Comparison of ENCODE assay signal across 36 mouse cellular contexts in genomic region chr6:142741763-142742162, GRCm38 (mm10). TPM values are rescaled to one million over a fixed set of nuclear protein-coding genes. Genes with fewer than 3 reads are reported as not detected.
"Had no signal": no experiment of that assay in that cellular context is flagged by ENCODE, and none has a peak within 500 bp of the region (broad histone marks: within the 10 kb centered on the region; RNA-seq: fewer than 3 reads in every experiment).

No protein-coding gene starts in this region.

- H3K27me3 ChIP-seq: heart, embryonic 12.5 days; heart, embryonic 13.5 days; heart, embryonic 15.5 days; hindbrain, embryonic 12.5 days; hindbrain, embryonic 13.5 days; hindbrain, embryonic 15.5 days; intestine, embryonic 15.5 days; kidney, embryonic 15.5 days had no signal

- H3K36me3 ChIP-seq: heart, embryonic 12.5 days; heart, embryonic 13.5 days; heart, embryonic 15.5 days; hindbrain, embryonic 10.5 days; hindbrain, embryonic 12.5 days; hindbrain, embryonic 13.5 days; hindbrain, embryonic 15.5 days; intestine, embryonic 15.5 days; kidney, embryonic 15.5 days had no signal

- H3K4me2 ChIP-seq: heart, embryonic 11.5 days; heart, embryonic 12.5 days; heart, embryonic 13.5 days; heart, embryonic 15.5 days; hindbrain, embryonic 12.5 days; hindbrain, embryonic 13.5 days; hindbrain, embryonic 14.5 days; hindbrain, embryonic 15.5 days; intestine, embryonic 15.5 days; kidney, embryonic 15.5 days had no signal

- ATAC-seq: hindbrain, embryonic 16.5 days; hindbrain, postnatal 0 days; inflammation-experienced regulatory T-cells, adult 6 months; intestine, embryonic 15.5 days; intestine, embryonic 16.5 days; intestine, postnatal 0 days had no signal

- H3K27ac ChIP-seq: heart, embryonic 13.5 days; heart, embryonic 15.5 days; hindbrain, embryonic 10.5 days; hindbrain, embryonic 12.5 days; hindbrain, embryonic 13.5 days; hindbrain, embryonic 14.5 days; hindbrain, embryonic 15.5 days; hindbrain, postnatal 0 days; intestine, embryonic 15.5 days; kidney, embryonic 15.5 days; kidney, postnatal 0 days; layer of hippocampus, adult 2 months; left cerebral cortex, adult 2 months had no signal

- H3K4me3 ChIP-seq: heart, embryonic 12.5 days; heart, embryonic 13.5 days; heart, embryonic 15.5 days; hindbrain, embryonic 10.5 days; hindbrain, embryonic 12.5 days; hindbrain, embryonic 13.5 days; hindbrain, embryonic 15.5 days; intestine, embryonic 15.5 days; kidney, embryonic 15.5 days; layer of hippocampus, adult 2 months; left cerebral cortex, adult 2 months had no signal

- DNase-seq: heart, postnatal 10 days; heart, postnatal 14 days; heart, postnatal 36 days; heart, postnatal 4 days; kidney, adult 11 months; kidney, adult 18-20 months; kidney, adult 2 months; kidney, adult 8-10 months; kidney, adult 9 months; kidney, postnatal 10 days; kidney, postnatal 14 days; kidney, postnatal 25 days; kidney, postnatal 36 days; kidney, postnatal 4 days; layer of hippocampus, adult 9-11 months; layer of hippocampus, postnatal 36 days had no signal

- H3K4me1 ChIP-seq: hindbrain, embryonic 10.5 days; hindbrain, embryonic 12.5 days; hindbrain, embryonic 13.5 days; hindbrain, embryonic 15.5 days; intestine, embryonic 15.5 days; kidney, embryonic 15.5 days had no signal

- H3K9me3 ChIP-seq: heart, embryonic 15.5 days; hindbrain, embryonic 13.5 days; hindbrain, embryonic 15.5 days; intestine, embryonic 15.5 days; kidney, embryonic 15.5 days had no signal

- H3K9ac ChIP-seq: heart, embryonic 12.5 days; heart, embryonic 13.5 days; heart, embryonic 15.5 days; hindbrain, embryonic 12.5 days; hindbrain, embryonic 13.5 days; hindbrain, embryonic 14.5 days; hindbrain, embryonic 15.5 days; intestine, embryonic 15.5 days; kidney, embryonic 15.5 days had no signal

RNA-seq across cellular contexts. Expression of gene Abcc9, which starts 39.6 kb away (rescaled TPM):
- total RNA-seq: hematopoietic stem cell, adult 5-6 weeks had no signal
